9 mouse cellular contexts compared by ENCODE assay signal in genomic region chr3:131489657-131490142, GRCm38 (mm10). TPM values are rescaled to one million over a fixed set of nuclear protein-coding genes. Genes with fewer than 3 reads are reported as not detected.
DNase-seq lines count a peak whose midpoint lies in the region; ATAC-seq and TF ChIP-seq lines count a peak whose summit lies in the region.
"Had no signal": no experiment of that assay in that cellular context is flagged by ENCODE, and none has a peak within 500 bp of the region (broad histone marks: within the 10 kb centered on the region; RNA-seq: fewer than 3 reads in every experiment).

No protein-coding gene starts in this region.

- DNase-seq in frontal cortex, postnatal 25 days (ENCODE audit: low spot score in 2 of 2) = peak; percentile 5 to 7
- no peak for DNase-seq in frontal cortex, postnatal 10 days (ENCODE audit: low spot score in 2 of 2)
- DNase-seq in brain, embryonic 14.5 days (ENCODE audit: low read depth) = peak; percentile 45
- peak; percentile 60 for DNase-seq in heart, postnatal 4 days
- peak; percentile 24 to 32 for DNase-seq in layer of hippocampus, postnatal 36 days
- DNase-seq in lung, postnatal 25 days (ENCODE audit: low spot score) = peak; percentile 20

- H3K36me3 ChIP-seq in forebrain, embryonic 13.5 days (ENCODE audit: poor library complexity, severe bottlenecking) = no peaks in the 10 kb centered on the region
- no peaks in the 10 kb centered on the region for H3K36me3 ChIP-seq in stomach, embryonic 14.5 days (ENCODE audit: control insufficient read depth, insufficient read depth, low read length)

- H3K4me3 ChIP-seq in forebrain, embryonic 13.5 days = peak overlapping the region; percentile 76
- peak overlapping the region; percentile 63 for H3K4me3 ChIP-seq in stomach, embryonic 14.5 days (ENCODE audit: low read depth, low read length)

- peak overlapping the region; percentile 67 for H3K9ac ChIP-seq in forebrain, embryonic 13.5 days
- peak overlapping the region; percentile 63 for H3K9ac ChIP-seq in stomach, embryonic 14.5 days (replicated peaks; ENCODE audit: low read depth, low read length)

- TF ChIP-seq CTCF in brain, embryonic 14.5 days (IDR thresholded peaks at IDR 0.05; ENCODE audit: borderline replicate concordance, extremely low read depth, insufficient read depth, insufficient read length) = no peak

- TF ChIP-seq POLR2A in brain, embryonic 14.5 days (IDR thresholded peaks at IDR 0.05; ENCODE audit: borderline replicate concordance, extremely low read depth, insufficient read depth, insufficient read length, poor library complexity, severe bottlenecking) = no peak

- no peak overlapping the region for H3K27ac ChIP-seq in forebrain, embryonic 13.5 days
- peak overlapping the region; percentile 89 for H3K27ac ChIP-seq in stomach, embryonic 14.5 days (ENCODE audit: low read length)

- H3K4me1 ChIP-seq in forebrain, embryonic 13.5 days = peaks cover 10% of the 10 kb centered on the region
- 0 out of 2 replicates have a peak, but pooled peaks cover 3% of the 10 kb centered on the region for H3K4me1 ChIP-seq in stomach, embryonic 14.5 days (ENCODE audit: control insufficient read depth, insufficient read depth, low read length)

- no peaks in the 10 kb centered on the region for H3K9me3 ChIP-seq in forebrain, embryonic 13.5 days (replicated peaks)
- no peaks in the 10 kb centered on the region for H3K9me3 ChIP-seq in stomach, embryonic 14.5 days (ENCODE audit: control insufficient read depth, low read depth, low read length)

- under 1% methylated on average over 33 of the region's 36 CpGs for WGBS in forebrain, embryonic 13.5 days
- 2% methylated on average over 36 of the region's 36 CpGs for WGBS in stomach, embryonic 14.5 days

- peak overlapping the region; percentile 98 for H3K4me2 ChIP-seq in forebrain, embryonic 13.5 days
- H3K4me2 ChIP-seq in stomach, embryonic 14.5 days (replicated peaks; ENCODE audit: low read depth, low read length) = peak overlapping the region; percentile 92

- ATAC-seq in forebrain, embryonic 13.5 days = peak; percentile 85
- peak; percentile 31 for ATAC-seq in stomach, embryonic 14.5 days (ENCODE audit: insufficient number of reproducible peaks, insufficient read depth, low FRiP score, low read depth)

- peaks cover 53% of the 10 kb centered on the region for H3K27me3 ChIP-seq in forebrain, embryonic 13.5 days
- no peaks in the 10 kb centered on the region for H3K27me3 ChIP-seq in stomach, embryonic 14.5 days (ENCODE audit: control insufficient read depth, insufficient read depth, low read length)
- H3K27me3 ChIP-seq: CH12.LX had no signal

RNA-seq across cellular contexts. Expression of gene Sgms2, which starts 1.5 kb away (rescaled TPM):
- polyA plus RNA-seq in brain, embryonic 14.5 days (2012; rRNA removed) = 0.48 and 3.3 TPM in 2 replicates
- polyA plus RNA-seq in forebrain, embryonic 13.5 days (2015; fragmentation: Nextera tagmentation; extraction: Ambion mirVana) = 0.53 and 0.68 TPM in 2 replicates
- 1 to 10 TPM; 6.3 to 6.9 TPM for total RNA-seq in heart, postnatal 4 days (2021)
- 1 to 10 TPM; 2.1 to 3.5 TPM for total RNA-seq in layer of hippocampus, postnatal 36 days (2021)
- 8.8 and 10.6 TPM in 2 replicates for polyA plus RNA-seq in stomach, embryonic 14.5 days (2014; fragmentation: Nextera tagmentation; extraction: Ambion mirVana)
- total RNA-seq: CH12.LX had no signal

Comparison
In these comparisons a context has a peak if more than half of its experiments do, and no peak if none do; other contexts are left out.
1. DNase-seq: peak in frontal cortex, postnatal 25 days (2 of 2), brain, embryonic 14.5 days (single experiment), heart, postnatal 4 days (single experiment), layer of hippocampus, postnatal 36 days (2 of 2) and lung, postnatal 25 days (single experiment); none in frontal cortex, postnatal 10 days (0 of 2).